Mouse (Mus musculus) liver, adult (tissue): ENCODE measurements at regions not wholly inside any gene's neighbourhood (a gene's known extent, or its start where the extent isn't known, plus 50 kb on each side); places are given as distances from the start of the nearest gene placed in this dataset.
A peak's percentile ranks its signal among the peaks of the same experiment; 100 is the strongest.

Experiments used
- GATA4 ChIP-seq: IDR thresholded peaks from 2 replicates; pipeline ENCODE4 v1.6.1; 2014; ENCODE audit warnings: mild to moderate bottlenecking, low read length; ENCODE audit not compliant: insufficient replicate concordance

GRCm38 (mm10) chr15:61102421-61103412 lies 179.9 kb upstream of the A1bg start:
- TF ChIP-seq GATA4: no peak

DNA sequence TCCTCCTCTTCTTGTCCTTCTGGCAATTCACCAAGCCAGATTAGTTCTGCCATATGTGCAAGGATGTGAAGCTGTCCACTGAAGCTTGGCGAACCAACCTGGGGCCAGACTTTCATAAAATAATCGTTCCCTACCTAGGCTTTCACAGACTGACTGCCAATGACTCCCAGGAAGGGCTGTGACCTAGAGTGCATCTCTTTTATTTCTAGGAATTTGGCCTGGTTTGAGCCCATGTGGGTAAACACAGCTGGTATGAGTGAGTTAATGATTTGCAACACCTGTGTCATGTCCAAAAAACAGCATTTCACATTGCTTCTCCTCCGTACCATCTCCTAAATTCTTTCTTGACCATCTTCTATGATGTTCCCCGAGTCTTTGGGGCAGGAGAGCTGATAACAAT lies 178.0 kb upstream of the A1bg start:
- TF ChIP-seq GATA4: no peak

DNA sequence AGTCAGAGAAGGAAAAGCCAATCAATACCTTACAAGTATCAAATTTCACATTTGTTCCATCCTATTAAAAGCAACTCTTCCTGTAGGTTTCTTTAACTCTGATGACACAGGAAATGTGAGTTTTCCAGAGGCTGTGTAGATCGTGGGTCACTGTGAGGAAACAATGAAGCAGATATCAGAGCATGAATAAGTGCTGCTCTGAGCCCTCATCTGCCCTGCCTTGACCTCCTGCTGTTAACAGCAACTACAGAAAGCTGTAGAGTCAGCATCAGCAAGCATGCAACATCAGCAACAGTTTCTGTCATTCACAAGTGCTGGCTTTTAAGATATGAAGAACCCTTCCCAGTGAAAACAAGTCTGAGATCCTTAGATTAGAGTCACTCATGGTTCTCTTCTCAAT lies 176.2 kb upstream of the A1bg start:
- no peak for TF ChIP-seq GATA4

DNA sequence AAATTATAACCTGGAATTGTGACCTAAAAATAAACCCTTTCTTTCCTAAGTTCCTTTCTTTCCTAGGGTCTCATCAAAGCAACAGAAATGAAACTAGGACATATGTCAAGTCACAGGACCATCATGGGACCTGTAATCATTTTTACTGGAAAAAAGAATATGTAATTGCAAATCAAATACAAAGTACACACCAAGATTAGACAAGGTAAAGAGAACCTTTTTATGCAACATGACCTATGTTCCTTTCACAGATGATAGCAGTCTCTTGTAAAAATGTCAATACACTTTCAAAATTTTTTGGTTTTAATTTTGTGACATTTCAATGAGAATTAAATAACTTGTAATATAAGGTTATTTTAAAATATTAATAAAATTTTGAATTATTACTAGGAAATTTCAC lies 175.7 kb upstream of the A1bg start:
- peak; percentile 43; the same call in 1 of the 2 replicates for TF ChIP-seq GATA4

GRCm38 (mm10) chr15:61096021-61096781 lies 173.4 kb upstream of the A1bg start:
- TF ChIP-seq GATA4: no peak

GRCm38 (mm10) chr15:61055017-61055609 lies 132.3 kb upstream of the A1bg start:
- peak; percentile 60; the same call in 1 of the 2 replicates for TF ChIP-seq GATA4

- no peak for TF ChIP-seq GATA4
These were observed 128.6 kb upstream of the A1bg start for GRCm38 (mm10) chr15:61051363-61051762.

- no peak for TF ChIP-seq GATA4
These were observed 86.7 kb upstream of the A1bg start for GRCm38 (mm10) chr15:61009509-61009908.

DNA sequence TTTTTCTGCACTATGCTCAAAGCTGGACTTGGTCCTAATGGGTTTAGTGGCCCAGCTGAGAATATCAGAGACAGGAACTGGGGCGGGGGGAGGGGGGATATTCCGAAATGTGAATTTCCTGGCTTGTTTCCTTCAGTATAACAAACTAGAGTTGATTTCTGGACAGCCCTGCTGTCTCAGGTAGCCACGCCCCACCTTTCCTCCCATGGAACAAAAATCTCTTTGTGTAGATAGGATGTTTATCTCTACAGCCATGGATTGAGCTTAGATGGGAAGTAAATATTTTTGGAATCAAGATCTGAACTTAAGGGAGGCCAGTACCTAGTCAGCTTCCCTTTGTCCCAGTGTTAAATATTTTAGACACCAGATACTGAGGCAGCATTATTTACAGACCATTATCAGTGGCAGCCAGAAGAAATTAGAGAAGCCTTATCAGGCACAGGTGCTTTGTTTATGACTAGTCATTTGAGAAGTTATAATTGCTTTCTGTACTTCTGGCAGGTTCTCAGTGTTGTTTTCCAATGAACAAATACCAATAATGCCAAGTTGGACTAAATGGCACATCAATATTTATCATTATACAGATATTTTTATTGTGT lies 84.7 kb upstream of the A1bg start:
- no peak for TF ChIP-seq GATA4

- TF ChIP-seq GATA4: no peak
These were observed 83.8 kb upstream of the A1bg start for GRCm38 (mm10) chr15:61006608-61007007.

- no peak for TF ChIP-seq GATA4
These were observed 71.3 kb upstream of the A1bg start for GRCm38 (mm10) chr15:60993971-60994690.

DNA sequence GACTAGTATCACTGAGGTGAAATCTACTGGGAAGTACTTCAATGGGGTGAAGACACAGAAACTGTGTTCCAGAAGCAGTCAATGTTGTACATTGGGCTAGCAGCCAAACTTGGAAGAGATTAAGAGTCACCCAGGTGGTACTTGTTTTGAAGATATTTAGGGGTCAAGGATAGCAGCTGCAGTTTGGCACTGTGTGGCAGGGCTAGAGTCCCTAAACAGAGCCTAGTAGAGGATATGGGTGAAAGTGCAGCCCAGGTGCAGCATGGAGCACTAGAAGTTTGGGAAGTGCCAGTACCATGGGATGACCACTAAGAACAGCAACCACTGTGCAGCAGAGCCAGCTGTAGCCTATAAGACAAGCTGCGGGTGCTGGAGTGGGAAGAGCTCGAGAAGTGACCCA lies 70.6 kb upstream of the A1bg start:
- TF ChIP-seq GATA4: no peak

- TF ChIP-seq GATA4: no peak
These were observed 59.8 kb upstream of the A1bg start for GRCm38 (mm10) chr15:60982576-60982975.
